Mouse (Mus musculus) CD4-positive, CD25-positive, alpha-beta regulatory T cell, adult 4 months (primary cell): Measurements from ENCODE around the gene Snhg11. TPM values are rescaled to one million over a fixed set of nuclear protein-coding genes. Genes with fewer than 3 reads are reported as not detected.
A peak's percentile ranks its signal among the peaks of the same experiment; 100 is the strongest.

ENCODE experiments used
- ATAC-seq: one replicate; pipeline ENCODE4 v1.8.0; 2017
- polyA plus RNA-seq, 2 experiments: library from polyadenylated mRNA; unstranded; fragments of 100-300 nt; shearing (Covaris generic); gene quantifications; one replicate each; pipeline ENCODE4 v1.2.1; 2017

Snhg11 gene
- polyA plus RNA-seq: under 1 TPM in 1 of 2 experiments, not detected in 1; 0.09 TPM

GRCm38 (mm10) chr2:158375443-158376122, at the start of gene Snhg11:
Gene Snhg11 (plus strand): TSS chr2:158375638.
- no peak for ATAC-seq

GRCm38 (mm10) chr2:158334356-158334755, 41.1 kb upstream of the Snhg11 start:
- ATAC-seq: no peak

- no peak for ATAC-seq
Observed at GRCm38 (mm10) chr2:158337698-158338097, 37.7 kb upstream of the Snhg11 start.

- ATAC-seq: peak; percentile 79
Observed at GRCm38 (mm10) chr2:158339948-158340564, 35.4 kb upstream of the Snhg11 start.

- no peak for ATAC-seq
Observed at GRCm38 (mm10) chr2:158341324-158341723, 34.1 kb upstream of the Snhg11 start.

- no peak for ATAC-seq
Observed at GRCm38 (mm10) chr2:158343495-158343894, 31.9 kb upstream of the Snhg11 start.

- no peak for ATAC-seq
Observed at GRCm38 (mm10) chr2:158346467-158346866, 29.0 kb upstream of the Snhg11 start.

- ATAC-seq: peak; percentile 93
Observed at GRCm38 (mm10) chr2:158347868-158348267, 27.6 kb upstream of the Snhg11 start.

GRCm38 (mm10) chr2:158352801-158353520, 22.5 kb upstream of the Snhg11 start:
- ATAC-seq: no peak

GRCm38 (mm10) chr2:158354348-158355114, 20.9 kb upstream of the Snhg11 start:
- no peak for ATAC-seq

- ATAC-seq: no peak
Observed at GRCm38 (mm10) chr2:158355238-158355637, 20.2 kb upstream of the Snhg11 start.

GRCm38 (mm10) chr2:158356121-158356520, 19.3 kb upstream of the Snhg11 start:
- ATAC-seq: no peak

GRCm38 (mm10) chr2:158359757-158360620, 15.4 kb upstream of the Snhg11 start:
- ATAC-seq: no peak

GRCm38 (mm10) chr2:158360873-158361677, 14.4 kb upstream of the Snhg11 start:
- ATAC-seq: peak; percentile 96

- ATAC-seq: no peak
Observed at GRCm38 (mm10) chr2:158361678-158362320, 13.6 kb upstream of the Snhg11 start.

GRCm38 (mm10) chr2:158364175-158364574, 11.3 kb upstream of the Snhg11 start:
- no peak for ATAC-seq

GRCm38 (mm10) chr2:158365099-158365850, 10.2 kb upstream of the Snhg11 start:
- no peak for ATAC-seq

GRCm38 (mm10) chr2:158367654-158368053, 7.8 kb upstream of the Snhg11 start:
- ATAC-seq: no peak

- no peak for ATAC-seq
Observed at GRCm38 (mm10) chr2:158368313-158368712, 7.1 kb upstream of the Snhg11 start.
